Mouse (Mus musculus) embryonic fibroblast, embryonic 13.5 days (primary cell): Measurements from ENCODE around the gene Hbb-bs.

ENCODE experiments used
- CTCF ChIP-seq: IDR thresholded peaks from 2 replicates; pipeline ENCODE4 v1.5.1; 2011; ENCODE audit warnings: mild to moderate bottlenecking, control low read depth, low read length, moderate library complexity, borderline replicate concordance; ENCODE audit not compliant: insufficient read depth
- POLR2A ChIP-seq: IDR thresholded peaks from 2 replicates; pipeline ENCODE4 v1.6.1; 2011; ENCODE audit warnings: low read depth, mild to moderate bottlenecking, control low read depth, low read length, moderate library complexity

- no peak for TF ChIP-seq CTCF
- TF ChIP-seq POLR2A, result no peak
These were observed 14.1 kb downstream of the Hbb-bs start, which contains the start of gene Hbb-bt for GRCm38 (mm10) chr7:103813766-103814165.
